Mouse (Mus musculus): Measurements from ENCODE around the gene Cpne6. TPM values are rescaled to one million over a fixed set of nuclear protein-coding genes. Genes with fewer than 3 reads are reported as not detected.

Gene Cpne6
- polyA plus RNA-seq, 1 experiment from 2014 or later, result 0.25 TPM

DNA sequence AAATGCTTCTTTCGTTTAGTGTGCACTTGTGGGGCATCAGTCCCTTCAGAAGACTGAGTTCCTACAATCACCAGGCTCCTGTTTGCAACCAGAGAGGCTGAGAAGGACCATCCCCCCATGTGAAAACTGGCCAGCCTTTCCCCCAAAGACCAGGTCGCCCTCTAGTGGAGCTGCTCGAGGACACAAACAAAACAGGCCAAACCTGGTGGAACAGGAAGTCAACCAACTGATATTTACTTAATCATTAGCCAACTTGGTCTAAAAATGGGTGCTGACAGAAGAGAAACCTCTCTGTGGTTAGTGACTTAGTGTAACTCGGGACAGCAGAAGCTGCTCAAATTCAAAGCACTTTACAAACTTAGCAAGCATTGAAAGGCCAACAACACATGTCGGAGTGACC, 46.8 kb downstream of the Cpne6 start:
- WGBS, result 16% methylated on average over 5 of the region's 5 CpGs
- no peak overlapping the region for H3K4me2 ChIP-seq (ENCODE audit: low read depth, low read length)
- peak overlapping the region; percentile 85 for H3K27ac ChIP-seq (ENCODE audit: low read length)
- no peaks in the 10 kb centered on the region for H3K36me3 ChIP-seq (ENCODE audit: control insufficient read depth, insufficient read depth, low read length)
- H3K4me3 ChIP-seq (replicated peaks; ENCODE audit: low read length), result no peak overlapping the region
- H3K27me3 ChIP-seq (ENCODE audit: control insufficient read depth, insufficient read depth, low read length), result no peaks in the 10 kb centered on the region
- no peak for ATAC-seq (ENCODE audit: insufficient read depth, low FRiP score)
- peaks cover 16% of the 10 kb centered on the region for H3K4me1 ChIP-seq (ENCODE audit: control insufficient read depth, insufficient read depth, low read length)
- no peaks in the 10 kb centered on the region for H3K9me3 ChIP-seq (replicated peaks; ENCODE audit: control insufficient read depth, low read length)
- no peak overlapping the region for H3K9ac ChIP-seq (ENCODE audit: low read length)

GRCm38 (mm10) chr14:55557587-55557986, 47.3 kb downstream of the Cpne6 start:
- H3K27ac ChIP-seq (ENCODE audit: low read length), result peak overlapping the region; percentile 85
- WGBS, result 76% methylated on average over 3 of the region's 3 CpGs
- peaks cover 19% of the 10 kb centered on the region for H3K4me1 ChIP-seq (ENCODE audit: control insufficient read depth, insufficient read depth, low read length)
- ATAC-seq (ENCODE audit: insufficient read depth, low FRiP score), result no peak
- H3K9ac ChIP-seq (ENCODE audit: low read length), result no peak overlapping the region
- no peaks in the 10 kb centered on the region for H3K27me3 ChIP-seq (ENCODE audit: control insufficient read depth, insufficient read depth, low read length)
- no peaks in the 10 kb centered on the region for H3K36me3 ChIP-seq (ENCODE audit: control insufficient read depth, insufficient read depth, low read length)
- no peaks in the 10 kb centered on the region for H3K9me3 ChIP-seq (replicated peaks; ENCODE audit: control insufficient read depth, low read length)
- H3K4me3 ChIP-seq (replicated peaks; ENCODE audit: low read length), result no peak overlapping the region
- H3K4me2 ChIP-seq (ENCODE audit: low read depth, low read length), result no peak overlapping the region

DNA sequence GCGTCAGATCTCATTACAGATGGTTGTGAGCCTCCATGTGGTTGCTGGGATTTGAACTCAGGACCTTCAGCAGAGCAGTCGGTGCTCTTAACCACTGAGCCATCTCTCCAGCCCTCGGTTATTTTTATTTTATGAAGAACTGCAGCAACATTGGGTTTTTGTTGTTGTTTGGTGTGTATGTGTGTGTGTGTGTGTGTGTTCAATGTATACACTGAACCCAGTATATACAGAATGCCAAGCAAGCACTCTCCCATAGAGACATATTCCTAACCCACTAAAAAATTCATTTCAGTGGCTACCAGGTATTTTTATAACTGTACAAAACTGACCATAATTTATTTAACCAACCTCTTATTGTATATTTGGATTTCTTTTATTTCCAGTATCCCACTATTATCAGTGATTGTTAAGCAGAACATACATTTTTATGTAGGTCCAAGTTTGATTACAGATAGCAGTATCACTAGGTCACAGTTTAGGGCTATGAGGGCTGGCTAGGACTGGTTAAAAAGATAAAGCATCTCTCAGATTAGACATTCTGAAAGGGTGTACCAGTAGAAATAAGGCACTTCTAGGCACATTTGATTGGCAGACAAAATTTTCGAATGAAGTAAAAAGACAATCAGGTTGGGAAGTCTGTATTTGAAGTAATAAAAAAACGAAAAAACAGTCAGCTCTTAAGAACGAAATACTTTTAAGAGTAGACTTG, 48.6 kb downstream of the Cpne6 start:
- ATAC-seq (ENCODE audit: insufficient read depth, low FRiP score), result no peak

GRCm38 (mm10) chr14:55559799-55560201, 49.6 kb downstream of the Cpne6 start, which contains the start of gene Dcaf11:
Gene Dcaf11 (plus strand): TSS chr14:55560006.
- peak within 1 kb of the TSS; percentile 64 for H3K4me3 ChIP-seq (replicated peaks; ENCODE audit: low read length)
- peak; percentile 82 for ATAC-seq (ENCODE audit: insufficient read depth, low FRiP score)
- peak within 1 kb of the TSS; percentile 80 for H3K9ac ChIP-seq (ENCODE audit: low read length)
- H3K27ac ChIP-seq (ENCODE audit: low read length), result peak within 1 kb of the TSS; percentile 97
- H3K4me2 ChIP-seq (ENCODE audit: low read depth, low read length), result peak within 1 kb of the TSS; percentile 86
- H3K9me3 ChIP-seq (replicated peaks; ENCODE audit: control insufficient read depth, low read length), result no peaks in the 10 kb centered on the region
- H3K4me1 ChIP-seq (ENCODE audit: control insufficient read depth, insufficient read depth, low read length), result peaks cover 19% of the 10 kb centered on the region
- no peaks in the 10 kb centered on the region for H3K36me3 ChIP-seq (ENCODE audit: control insufficient read depth, insufficient read depth, low read length)
- no peaks in the 10 kb centered on the region for H3K27me3 ChIP-seq (ENCODE audit: control insufficient read depth, insufficient read depth, low read length)
- under 1% methylated on average over 27 of the region's 27 CpGs for WGBS

More for the DNA sequence above, 48.6 kb downstream of the Cpne6 start:
- Histone ChIP-seq H3K9me3 (replicated peaks; ENCODE audit: control insufficient read depth, low read length) (no peaks in the 10 kb centered on the region), H3K4me3 (replicated peaks; ENCODE audit: low read length) (peak overlapping the region; percentile 64; the same call in 1 of the 2 replicates), H3K27ac (ENCODE audit: low read length) (no peak overlapping the region), H3K27me3 (ENCODE audit: control insufficient read depth, insufficient read depth, low read length) (no peaks in the 10 kb centered on the region), H3K4me2 (ENCODE audit: low read depth, low read length) (peak overlapping the region; percentile 61), H3K4me1 (ENCODE audit: control insufficient read depth, insufficient read depth, low read length) (peaks cover 19% of the 10 kb centered on the region), H3K36me3 (ENCODE audit: control insufficient read depth, insufficient read depth, low read length) (no peaks in the 10 kb centered on the region), H3K9ac (ENCODE audit: low read length) (no peak overlapping the region)
- 52% methylated on average over 6 of the region's 6 CpGs for WGBS

- Histone ChIP-seq H3K9ac (ENCODE audit: low read length) (peak within 1 kb of the TSS; percentile 80), H3K4me1 (ENCODE audit: control insufficient read depth, insufficient read depth, low read length) (peaks cover 19% of the 10 kb centered on the region), H3K9me3 (replicated peaks; ENCODE audit: control insufficient read depth, low read length) (no peaks in the 10 kb centered on the region), H3K27me3 (ENCODE audit: control insufficient read depth, insufficient read depth, low read length) (no peaks in the 10 kb centered on the region), H3K4me3 (replicated peaks; ENCODE audit: low read length) (peak within 1 kb of the TSS; percentile 64), H3K4me2 (ENCODE audit: low read depth, low read length) (peak within 1 kb of the TSS; percentile 86), H3K36me3 (ENCODE audit: control insufficient read depth, insufficient read depth, low read length) (peaks cover 3% of the 10 kb centered on the region; the same call in 1 of the 2 replicates), H3K27ac (ENCODE audit: low read length) (peak within 1 kb of the TSS; percentile 97)
- WGBS, result under 1% methylated on average over 51 of the region's 51 CpGs
- peak; percentile 95 for ATAC-seq (ENCODE audit: insufficient read depth, low FRiP score)
Observed at GRCm38 (mm10) chr14:55560202-55561073, 50.2 kb downstream of the Cpne6 start, which contains the start of gene A730061H03Rik. Gene A730061H03Rik (minus strand): TSS chr14:55560406.

DNA sequence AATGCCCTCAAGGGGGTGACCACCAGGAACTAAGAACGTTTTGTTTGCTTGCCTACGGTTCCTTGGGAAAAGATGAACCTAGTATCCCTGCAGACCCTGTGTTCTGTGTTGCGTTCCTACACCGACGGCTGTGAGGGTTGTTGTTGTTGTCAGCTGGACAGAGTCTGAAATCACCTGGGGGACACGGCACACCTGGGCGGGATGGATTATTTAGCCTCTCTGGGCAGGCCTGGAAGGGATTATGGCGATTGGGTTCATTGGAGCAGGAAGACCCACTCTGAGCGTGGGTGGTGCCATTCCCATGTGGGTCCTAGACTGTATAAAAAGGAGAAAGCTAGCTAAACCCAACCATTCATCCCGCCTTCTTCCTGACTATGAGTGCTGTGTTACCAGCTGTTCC, 51.6 kb downstream of the Cpne6 start:
- ATAC-seq (ENCODE audit: insufficient read depth, low FRiP score), result no peak
- H3K36me3 ChIP-seq (ENCODE audit: control insufficient read depth, insufficient read depth, low read length), result peaks cover 13% of the 10 kb centered on the region
- H3K4me3 ChIP-seq (replicated peaks; ENCODE audit: low read length), result no peak overlapping the region
- H3K9ac ChIP-seq (ENCODE audit: low read length), result peak overlapping the region; percentile 40
- no peaks in the 10 kb centered on the region for H3K9me3 ChIP-seq (replicated peaks; ENCODE audit: control insufficient read depth, low read length)
- no peak overlapping the region for H3K27ac ChIP-seq (ENCODE audit: low read length)
- no peaks in the 10 kb centered on the region for H3K27me3 ChIP-seq (ENCODE audit: control insufficient read depth, insufficient read depth, low read length)
- WGBS, result 83% methylated on average over 10 of the region's 10 CpGs
- 0 out of 2 replicates have a peak overlapping the region, but pooled peaks have one; percentile 86 for H3K4me2 ChIP-seq (ENCODE audit: low read depth, low read length)
- H3K4me1 ChIP-seq (ENCODE audit: control insufficient read depth, insufficient read depth, low read length), result peaks cover 15% of the 10 kb centered on the region

GRCm38 (mm10) chr14:55563249-55563648, 53.0 kb downstream of the Cpne6 start:
- Histone ChIP-seq H3K36me3 (ENCODE audit: control insufficient read depth, insufficient read depth, low read length) (peaks cover 19% of the 10 kb centered on the region), H3K27ac (ENCODE audit: low read length) (no peak overlapping the region), H3K9ac (ENCODE audit: low read length) (no peak overlapping the region), H3K4me3 (replicated peaks; ENCODE audit: low read length) (no peak overlapping the region), H3K9me3 (replicated peaks; ENCODE audit: control insufficient read depth, low read length) (no peaks in the 10 kb centered on the region), H3K4me1 (ENCODE audit: control insufficient read depth, insufficient read depth, low read length) (peaks cover 15% of the 10 kb centered on the region), H3K4me2 (ENCODE audit: low read depth, low read length) (no peak overlapping the region), H3K27me3 (ENCODE audit: control insufficient read depth, insufficient read depth, low read length) (no peaks in the 10 kb centered on the region)
- 90% methylated on average over 11 of the region's 11 CpGs for WGBS
- ATAC-seq (ENCODE audit: insufficient read depth, low FRiP score), result no peak

DNA sequence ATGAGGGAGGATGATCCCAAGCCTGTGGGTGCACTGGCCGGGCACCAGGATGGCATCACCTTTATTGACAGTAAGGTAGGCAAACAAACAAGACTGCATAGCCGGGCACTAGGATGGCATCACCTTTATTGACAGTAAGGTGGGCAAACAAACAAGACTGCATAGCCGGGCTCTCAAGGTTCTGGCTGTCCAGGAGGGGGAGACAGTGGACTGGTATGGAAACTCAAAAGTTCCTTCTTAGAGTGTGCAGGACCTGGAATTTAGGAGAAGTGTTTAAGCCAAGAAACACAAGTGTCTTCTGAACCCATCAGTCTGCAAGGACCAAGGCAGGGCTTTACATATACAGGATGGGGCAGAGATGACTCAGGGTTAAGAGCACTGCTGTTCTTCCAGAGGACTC, 55.5 kb downstream of the Cpne6 start:
- H3K4me2 ChIP-seq (ENCODE audit: low read depth, low read length), result no peak overlapping the region
- 68% methylated on average over 3 of the region's 3 CpGs for WGBS
- H3K27ac ChIP-seq (ENCODE audit: low read length), result no peak overlapping the region
- ATAC-seq (ENCODE audit: insufficient read depth, low FRiP score), result no peak
- peaks cover 13% of the 10 kb centered on the region for H3K4me1 ChIP-seq (ENCODE audit: control insufficient read depth, insufficient read depth, low read length)
- H3K9me3 ChIP-seq (replicated peaks; ENCODE audit: control insufficient read depth, low read length), result no peaks in the 10 kb centered on the region
- no peak overlapping the region for H3K9ac ChIP-seq (ENCODE audit: low read length)
- H3K4me3 ChIP-seq (replicated peaks; ENCODE audit: low read length), result no peak overlapping the region
- no peaks in the 10 kb centered on the region for H3K27me3 ChIP-seq (ENCODE audit: control insufficient read depth, insufficient read depth, low read length)
- peaks cover 22% of the 10 kb centered on the region for H3K36me3 ChIP-seq (ENCODE audit: control insufficient read depth, insufficient read depth, low read length)

All from stomach, embryonic 16.5 days (tissue).